Mouse (Mus musculus): ENCODE data around the gene Ppm1f.
"Not testable (repeated sequence)": the region's sequence is repeated elsewhere in the genome, so short reads cannot be mapped to it uniquely, and the experiment has no call there.

Gene Ppm1f

GRCm38 (mm10) chr16:16911641-16912597 is 15.7 kb downstream of the Ppm1f start:
- peak; percentile 78 for DNase-seq (ENCODE audit: low read depth)

DNA sequence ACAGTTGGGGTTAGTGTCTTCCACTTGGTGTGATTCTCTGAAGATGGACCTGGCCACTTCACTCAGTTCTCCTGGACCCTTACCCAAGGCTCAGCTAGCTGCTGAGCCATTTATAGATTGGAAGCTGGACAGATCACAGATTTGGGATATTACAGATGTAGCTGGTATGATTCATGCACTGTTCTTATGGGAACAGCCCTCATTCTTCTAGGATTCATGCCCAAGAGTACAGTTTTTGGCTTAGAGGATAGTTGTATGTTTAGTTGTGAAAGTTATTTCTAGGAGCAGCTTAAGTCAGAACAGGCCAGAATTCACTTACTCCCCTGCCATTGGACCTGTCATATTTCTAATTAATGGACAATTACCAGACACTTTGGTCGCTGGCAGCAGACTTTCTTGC is 17.2 kb downstream of the Ppm1f start:
- no peak for DNase-seq (ENCODE audit: low read depth)

- DNase-seq (ENCODE audit: low read depth) = no peak
Observed at GRCm38 (mm10) chr16:16918441-16919117, 22.3 kb downstream of the Ppm1f start.

GRCm38 (mm10) chr16:16921021-16921435 is 24.8 kb downstream of the Ppm1f start:
- peak; percentile 72 for DNase-seq (ENCODE audit: low read depth)

DNA sequence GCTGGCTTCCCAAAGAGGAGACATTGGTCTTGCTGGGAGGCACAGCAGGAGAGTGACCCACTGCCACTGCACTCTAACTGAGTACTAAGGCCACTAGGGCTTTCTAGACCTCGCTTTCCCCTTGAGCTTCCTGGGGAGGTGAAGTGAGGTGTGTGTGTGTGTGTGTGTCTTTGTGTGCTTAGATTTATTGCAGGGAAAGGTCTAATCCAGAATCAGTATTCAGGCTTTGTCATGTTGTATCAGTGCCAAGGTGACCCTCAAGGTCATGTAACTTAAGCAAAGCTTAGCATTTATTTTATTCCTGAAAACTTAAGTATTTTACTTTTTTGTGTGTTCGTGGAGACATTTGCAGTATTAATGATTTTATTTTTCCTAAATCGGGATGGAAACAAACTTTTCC is 28.2 kb downstream of the Ppm1f start:
- no peak for DNase-seq (ENCODE audit: low read depth)

DNA sequence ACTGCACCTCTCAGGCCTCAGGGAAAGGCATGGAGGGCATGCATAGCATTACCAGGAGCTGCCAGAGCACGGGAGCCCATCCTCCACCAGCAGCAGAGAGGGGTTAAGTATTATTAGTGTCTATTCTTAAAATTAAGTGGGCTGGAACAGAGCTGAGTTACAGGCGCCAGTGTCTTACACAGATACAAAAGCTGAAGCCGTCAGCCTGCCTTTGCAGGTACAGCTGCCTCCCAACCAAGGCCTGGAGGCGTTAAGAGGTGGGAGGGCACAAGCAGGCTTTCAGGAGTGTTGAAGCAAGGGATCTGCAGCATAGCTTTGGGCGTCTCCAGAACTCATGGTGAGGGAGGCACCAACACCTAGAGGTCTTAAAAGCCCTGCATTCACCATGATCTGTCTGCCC is 30.3 kb downstream of the Ppm1f start:
- no peak for DNase-seq (ENCODE audit: low read depth)

GRCm38 (mm10) chr16:16928908-16929307 is 32.6 kb downstream of the Ppm1f start:
- DNase-seq (ENCODE audit: low read depth) = not testable (repeated sequence)

GRCm38 (mm10) chr16:16930326-16930725 is 34.1 kb downstream of the Ppm1f start:
- no peak for DNase-seq (ENCODE audit: low read depth)

GRCm38 (mm10) chr16:16930810-16931296 is 34.6 kb downstream of the Ppm1f start:
- DNase-seq (ENCODE audit: low read depth) = no peak

GRCm38 (mm10) chr16:16939543-16939942 is 43.3 kb downstream of the Ppm1f start:
- DNase-seq (ENCODE audit: low read depth) = no peak

DNA sequence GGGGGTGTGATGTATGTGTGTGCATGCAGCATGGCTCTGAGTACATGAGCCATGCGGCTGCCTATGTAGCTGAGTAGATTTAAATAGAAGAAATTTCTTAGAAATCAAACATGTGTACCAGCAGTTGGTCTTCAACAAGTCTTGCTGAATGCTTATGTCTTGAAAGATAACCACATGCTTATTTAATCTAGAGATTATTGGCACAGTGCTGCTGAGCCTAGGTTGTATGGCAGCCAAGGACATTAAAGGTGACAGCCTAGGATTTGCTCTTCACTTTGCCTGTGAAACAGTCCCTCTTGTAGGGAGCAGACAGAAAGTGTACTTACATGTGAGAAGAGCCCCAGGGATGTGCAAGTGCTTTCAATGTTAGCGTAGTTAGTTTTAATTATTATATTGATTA is 44.8 kb downstream of the Ppm1f start:
- no peak for DNase-seq (ENCODE audit: low read depth)

GRCm38 (mm10) chr16:16958575-16958974 is 62.3 kb downstream of the Ppm1f start:
- DNase-seq (ENCODE audit: low read depth) = no peak

GRCm38 (mm10) chr16:16959907-16960306 is 63.6 kb downstream of the Ppm1f start:
- no peak for DNase-seq (ENCODE audit: low read depth)

- no peak for DNase-seq (ENCODE audit: low read depth)
Observed at GRCm38 (mm10) chr16:16965149-16965548, 68.9 kb downstream of the Ppm1f start.

- no peak for DNase-seq (ENCODE audit: low read depth)
Observed at GRCm38 (mm10) chr16:16966290-16966689, 70.0 kb downstream of the Ppm1f start.

All from 416B (cell line).